Mouse (Mus musculus) brain, embryonic 14.5 days (tissue): Measurements from ENCODE around the gene Dand5.

Source experiments
- CTCF ChIP-seq: fragments of 200-500 bp; IDR thresholded peaks from 2 replicates; pipeline ENCODE4 v1.5.1; 2012; ENCODE audit warnings: inconsistent platforms, mild to moderate bottlenecking, moderate library complexity, borderline replicate concordance; ENCODE audit not compliant: insufficient read depth, insufficient read length; ENCODE audit errors: extremely low read depth
- POLR2A ChIP-seq: fragments of 200-500 bp; IDR thresholded peaks from 2 replicates; pipeline ENCODE4 v1.6.1; 2012; ENCODE audit warnings: mild to moderate bottlenecking, inconsistent platforms, borderline replicate concordance; ENCODE audit not compliant: poor library complexity, insufficient read depth, insufficient read length, severe bottlenecking; ENCODE audit errors: extremely low read depth

GRCm38 (mm10) chr8:84813059-84813458, 9.6 kb downstream of the Dand5 start:
- TF ChIP-seq CTCF (peak; percentile 80; the same call in 1 of the 2 replicates), POLR2A (no peak)
